Mouse (Mus musculus) neural tube, embryonic 11.5 days (tissue): ENCODE data around the gene Rbp1. TPM values are rescaled to one million over a fixed set of nuclear protein-coding genes. Genes with fewer than 3 reads are reported as not detected.

Experiments used
- ATAC-seq: fragments of 200-750 bp; cut with Nextera tagmentation; 2 replicates; pipeline ENCODE4 v1.8.0; 2017; ENCODE audit warnings: moderate number of reproducible peaks, mild to moderate bottlenecking, moderate TSS enrichment, moderate library complexity; ENCODE audit not compliant: insufficient read depth, low FRiP score, low TSS enrichment
- DNase-seq: peaks from one replicate; pipeline ENCODE4 v3.0.0-alpha.2; 2015; ENCODE audit warnings: low spot score
- H3K27ac ChIP-seq: fragments of 300-500 bp; sonication (generic); 2 replicates; pipeline ENCODE4 v1.5.1; 2014; ENCODE audit warnings: low read depth, mild to moderate bottlenecking, low read length
- H3K27me3 ChIP-seq: fragments of 300-500 bp; sonication (generic); 2 replicates; pipeline ENCODE4 v1.6.1; 2014; ENCODE audit warnings: mild to moderate bottlenecking, low read length, mixed read lengths; ENCODE audit not compliant: control insufficient read depth, insufficient read depth
- H3K36me3 ChIP-seq: fragments of 300-500 bp; sonication (generic); 2 replicates; pipeline ENCODE4 v1.6.1; 2014; ENCODE audit warnings: mild to moderate bottlenecking, low read length, moderate library complexity, mixed read lengths; ENCODE audit not compliant: control insufficient read depth, insufficient read depth
- H3K4me1 ChIP-seq: fragments of 300-500 bp; sonication (generic); 2 replicates; pipeline ENCODE4 v1.6.1; 2014; ENCODE audit warnings: low read length, mixed read lengths; ENCODE audit not compliant: control insufficient read depth, insufficient read depth
- H3K4me2 ChIP-seq: fragments of 300-500 bp; sonication (generic); 2 replicates; pipeline ENCODE4 v1.6.1; 2014; ENCODE audit warnings: low read depth, mild to moderate bottlenecking, moderate library complexity
- H3K4me3 ChIP-seq: fragments of 300-500 bp; sonication (generic); 2 replicates; pipeline ENCODE4 v1.5.1; 2014; ENCODE audit warnings: low read depth, low read length
- H3K9ac ChIP-seq: fragments of 300-500 bp; sonication (generic); 2 replicates; pipeline ENCODE4 v1.6.1; 2014; ENCODE audit warnings: mild to moderate bottlenecking, low read length
- H3K9me3 ChIP-seq: fragments of 300-500 bp; sonication (generic); 2 replicates; pipeline ENCODE4 v1.6.1; 2016; ENCODE audit warnings: low read length; ENCODE audit not compliant: control insufficient read depth
- WGBS: fragments of 180-500 bp; shearing (Covaris S2); extraction: QIAGEN DNeasy Blood & Tissue Kit; methylation state at CpG from one replicate; pipeline ENCODE4 v1.1.7; 2014; 5-methylcytosine and 5-hydroxymethylcytosine counted together
- polyA plus RNA-seq: library from polyadenylated mRNA; unstranded; fragments of >200 nt; fragmentation: Nextera tagmentation; extraction: Ambion mirVana; gene quantifications from 2 replicates; pipeline ENCODE4 v1.2.1, GENCODE M21; 2014

Rbp1 gene
- polyA plus RNA-seq: 188 and 194 TPM in 2 replicates

GRCm38 (mm10) chr9:98422656-98423055 lies at the start of gene Rbp1:
Rbp1 (plus strand) TSS chr9:98422961.
- 77% methylated on average over 5 of the region's 5 CpGs for WGBS
- H3K27me3 ChIP-seq: no peaks in the 10 kb centered on the region
- ATAC-seq: no peak

GRCm38 (mm10) chr9:98373358-98373757 lies 49.4 kb upstream of the Rbp1 start:
- DNase-seq (no peak), ATAC-seq (no peak)
- Histone ChIP-seq H3K27ac (no peak overlapping the region), H3K4me2 (no peak overlapping the region), H3K4me1 (peaks cover 7% of the 10 kb centered on the region; the same call in 1 of the 2 replicates), H3K9ac (no peak overlapping the region), H3K9me3 (no peaks in the 10 kb centered on the region), H3K27me3 (no peaks in the 10 kb centered on the region), H3K36me3 (no peaks in the 10 kb centered on the region), H3K4me3 (no peak overlapping the region)
- 90% methylated on average over 5 of the region's 5 CpGs for WGBS

More at GRCm38 (mm10) chr9:98422656-98423055, at the start of gene Rbp1:
- no peaks in the 10 kb centered on the region for H3K36me3 ChIP-seq
- H3K9me3 ChIP-seq: no peaks in the 10 kb centered on the region
- peak within 1 kb of the TSS; percentile 62; the same call in 1 of the 2 replicates for H3K4me2 ChIP-seq
- DNase-seq: no peak
- H3K27ac ChIP-seq: no peak within 1 kb of the TSS
- no peak within 1 kb of the TSS for H3K9ac ChIP-seq
- peaks cover 24% of the 10 kb centered on the region for H3K4me1 ChIP-seq
- no peak within 1 kb of the TSS for H3K4me3 ChIP-seq

- no peaks in the 10 kb centered on the region for H3K9me3 ChIP-seq
- no peaks in the 10 kb centered on the region for H3K36me3 ChIP-seq
- no peak overlapping the region for H3K27ac ChIP-seq
- 72% methylated on average over 11 of the region's 11 CpGs for WGBS
- DNase-seq (no peak), ATAC-seq (peak; percentile 43; the same call in 1 of the 2 replicates)
- no peak overlapping the region for H3K4me3 ChIP-seq
- H3K4me1 ChIP-seq: peaks cover 7% of the 10 kb centered on the region; the same call in 1 of the 2 replicates
- H3K27me3 ChIP-seq: no peaks in the 10 kb centered on the region
- H3K9ac ChIP-seq: no peak overlapping the region
- H3K4me2 ChIP-seq: no peak overlapping the region
Measured at GRCm38 (mm10) chr9:98374897-98375296, 47.9 kb upstream of the Rbp1 start.

GRCm38 (mm10) chr9:98375329-98376170 lies 47.2 kb upstream of the Rbp1 start:
- DNase-seq: no peak
- no peak overlapping the region for H3K4me2 ChIP-seq
- H3K9ac ChIP-seq: no peak overlapping the region
- H3K27me3 ChIP-seq: no peaks in the 10 kb centered on the region
- H3K4me1 ChIP-seq: peaks cover 7% of the 10 kb centered on the region; the same call in 1 of the 2 replicates
- no peaks in the 10 kb centered on the region for H3K9me3 ChIP-seq
- no peak overlapping the region for H3K4me3 ChIP-seq
- no peaks in the 10 kb centered on the region for H3K36me3 ChIP-seq
- no peak overlapping the region for H3K27ac ChIP-seq
- 34% methylated on average over 5 of the region's 5 CpGs for WGBS
- peak; percentile 51; the same call in 1 of the 2 replicates for ATAC-seq

- no peak overlapping the region for H3K4me3 ChIP-seq
- no peaks in the 10 kb centered on the region for H3K36me3 ChIP-seq
- ATAC-seq: no peak
- H3K27me3 ChIP-seq: no peaks in the 10 kb centered on the region
- no peak overlapping the region for H3K9ac ChIP-seq
- DNase-seq: no peak
- 76% methylated on average over 4 of the region's 4 CpGs for WGBS
- H3K9me3 ChIP-seq: no peaks in the 10 kb centered on the region
- H3K27ac ChIP-seq: no peak overlapping the region
- no peak overlapping the region for H3K4me2 ChIP-seq
- H3K4me1 ChIP-seq: peaks cover 6% of the 10 kb centered on the region; the same call in 1 of the 2 replicates
Measured at GRCm38 (mm10) chr9:98379736-98380135, 43.0 kb upstream of the Rbp1 start.

GRCm38 (mm10) chr9:98380593-98380992 lies 42.2 kb upstream of the Rbp1 start:
- WGBS: 92% methylated on average over 9 of the region's 9 CpGs
- Histone ChIP-seq H3K27me3 (no peaks in the 10 kb centered on the region), H3K4me1 (0 out of 2 replicates have a peak, but pooled peaks cover 3% of the 10 kb centered on the region), H3K9ac (no peak overlapping the region), H3K36me3 (no peaks in the 10 kb centered on the region), H3K4me2 (no peak overlapping the region), H3K9me3 (no peaks in the 10 kb centered on the region), H3K4me3 (no peak overlapping the region), H3K27ac (no peak overlapping the region)
- no peak for ATAC-seq
- DNase-seq: no peak

GRCm38 (mm10) chr9:98387741-98388632 lies 34.8 kb upstream of the Rbp1 start:
- H3K4me1 ChIP-seq: no peaks in the 10 kb centered on the region
- H3K36me3 ChIP-seq: no peaks in the 10 kb centered on the region
- H3K4me3 ChIP-seq: no peak overlapping the region
- WGBS: 71% methylated on average over 10 of the region's 10 CpGs
- no peaks in the 10 kb centered on the region for H3K27me3 ChIP-seq
- H3K9ac ChIP-seq: no peak overlapping the region
- no peak overlapping the region for H3K27ac ChIP-seq
- no peak for DNase-seq
- ATAC-seq: no peak
- H3K4me2 ChIP-seq: no peak overlapping the region
- no peaks in the 10 kb centered on the region for H3K9me3 ChIP-seq

- H3K27me3 ChIP-seq: no peaks in the 10 kb centered on the region
- no peak overlapping the region for H3K4me2 ChIP-seq
- ATAC-seq (no peak), DNase-seq (no peak)
- 80% methylated on average over 5 of the region's 5 CpGs for WGBS
- no peaks in the 10 kb centered on the region for H3K36me3 ChIP-seq
- H3K4me1 ChIP-seq: no peaks in the 10 kb centered on the region
- H3K9ac ChIP-seq: no peak overlapping the region
- no peak overlapping the region for H3K4me3 ChIP-seq
- H3K27ac ChIP-seq: no peak overlapping the region
- no peaks in the 10 kb centered on the region for H3K9me3 ChIP-seq
Measured at GRCm38 (mm10) chr9:98388633-98388965, 34.2 kb upstream of the Rbp1 start.
